Mouse (Mus musculus): ENCODE results near the gene Scaf11. TPM values are rescaled to one million over a fixed set of nuclear protein-coding genes. Genes with fewer than 3 reads are reported as not detected.

Gene Scaf11
- polyA plus RNA-seq (2017; shearing (Covaris generic)), result 78.6 TPM

GRCm38 (mm10) chr15:96460730-96461540 lies at the start of gene Scaf11:
Scaf11 (minus strand) TSS chr15:96460843.

Other genes starting within 250 kb of the Scaf11 start
- gene Arid2, start 173.3 kb downstream of the Scaf11 start, polyA plus RNA-seq (2017; shearing (Covaris generic)), result 34.6 TPM
- gene Slc38a1, start 182.1 kb upstream of the Scaf11 start, polyA plus RNA-seq (2017; shearing (Covaris generic)), result 218 TPM
- 343 TPM for gene Slc38a2, start 238.9 kb upstream of the Scaf11 start, polyA plus RNA-seq (2017; shearing (Covaris generic))

Measured in effector memory CD4-positive, alpha-beta T cell, adult 5 months (primary cell).